Mouse (Mus musculus): ENCODE data around the gene Cyb5d1.

Gene Cyb5d1

GRCm38 (mm10) chr11:69379600-69379999, 15.8 kb downstream of the Cyb5d1 start:
- no peak for ATAC-seq (ENCODE audit: low TSS enrichment)

- ATAC-seq (ENCODE audit: low TSS enrichment): no peak
Measured at GRCm38 (mm10) chr11:69377766-69378165, 17.7 kb downstream of the Cyb5d1 start.

- no peak for ATAC-seq (ENCODE audit: low TSS enrichment)
Measured at GRCm38 (mm10) chr11:69375646-69376045, 19.8 kb downstream of the Cyb5d1 start.

GRCm38 (mm10) chr11:69373223-69373965, 22.0 kb downstream of the Cyb5d1 start:
- no peak for ATAC-seq (ENCODE audit: low TSS enrichment)

- ATAC-seq (ENCODE audit: low TSS enrichment): no peak
Measured at GRCm38 (mm10) chr11:69372780-69373170, 22.7 kb downstream of the Cyb5d1 start.

- peak; percentile 48; the same call in 1 of the 2 replicates for ATAC-seq (ENCODE audit: low TSS enrichment)
Measured at GRCm38 (mm10) chr11:69372056-69372779, 23.2 kb downstream of the Cyb5d1 start.

- no peak for ATAC-seq (ENCODE audit: low TSS enrichment)
Measured at GRCm38 (mm10) chr11:69371601-69372000, 23.8 kb downstream of the Cyb5d1 start.

- no peak for ATAC-seq (ENCODE audit: low TSS enrichment)
Measured at GRCm38 (mm10) chr11:69370817-69371215, 24.6 kb downstream of the Cyb5d1 start.

GRCm38 (mm10) chr11:69369990-69370816, 25.2 kb downstream of the Cyb5d1 start:
- no peak for ATAC-seq (ENCODE audit: low TSS enrichment)

- ATAC-seq (ENCODE audit: low TSS enrichment): no peak
Measured at GRCm38 (mm10) chr11:69369215-69369989, 26.0 kb downstream of the Cyb5d1 start, which contains the start of gene Chd3. Gene Chd3, minus strand, starts transcription at chr11:69369406.

GRCm38 (mm10) chr11:69368356-69369214, 26.8 kb downstream of the Cyb5d1 start:
- ATAC-seq (ENCODE audit: low TSS enrichment): no peak

- ATAC-seq (ENCODE audit: low TSS enrichment): no peak
Measured at GRCm38 (mm10) chr11:69367616-69368355, 27.6 kb downstream of the Cyb5d1 start.

GRCm38 (mm10) chr11:69366855-69367615, 28.4 kb downstream of the Cyb5d1 start:
- no peak for ATAC-seq (ENCODE audit: low TSS enrichment)

GRCm38 (mm10) chr11:69366157-69366854, 29.1 kb downstream of the Cyb5d1 start:
- peak; percentile 68 for ATAC-seq (ENCODE audit: low TSS enrichment)

GRCm38 (mm10) chr11:69365722-69366121, 29.7 kb downstream of the Cyb5d1 start:
- ATAC-seq (ENCODE audit: low TSS enrichment): no peak

GRCm38 (mm10) chr11:69364910-69365309, 30.5 kb downstream of the Cyb5d1 start:
- ATAC-seq (ENCODE audit: low TSS enrichment): peak; percentile 48

- 0 out of 2 replicates have a peak, but pooled peaks have one; percentile 2 for ATAC-seq (ENCODE audit: low TSS enrichment)
Measured at GRCm38 (mm10) chr11:69364376-69364775, 31.1 kb downstream of the Cyb5d1 start.

- ATAC-seq (ENCODE audit: low TSS enrichment): no peak
Measured at GRCm38 (mm10) chr11:69362479-69362878, 33.0 kb downstream of the Cyb5d1 start.

Measured in frontal cortex, adult (tissue).